Mouse (Mus musculus) limb, embryonic 12.5 days (tissue): ENCODE measurements around the gene Olfr850. TPM values are rescaled to one million over a fixed set of nuclear protein-coding genes. Genes with fewer than 3 reads are reported as not detected.

ENCODE experiments used
- ATAC-seq: fragments of 200-750 bp; cut with Nextera tagmentation; 2 replicates; pipeline ENCODE4 v1.8.0; 2017; ENCODE audit warnings: low read depth, moderate TSS enrichment; ENCODE audit not compliant: insufficient number of reproducible peaks, insufficient read depth, low FRiP score, low TSS enrichment
- H3K27ac ChIP-seq: fragments of 300-500 bp; sonication (generic); 2 replicates; pipeline ENCODE4 v1.5.1; 2016; ENCODE audit warnings: mild to moderate bottlenecking, moderate library complexity
- H3K27me3 ChIP-seq: fragments of 300-500 bp; sonication (generic); 2 replicates; pipeline ENCODE4 v1.6.1; 2016; ENCODE audit warnings: mild to moderate bottlenecking, moderate library complexity
- H3K36me3 ChIP-seq: fragments of 300-500 bp; sonication (generic); 2 replicates; pipeline ENCODE4 v1.6.1; 2016; ENCODE audit warnings: mild to moderate bottlenecking, moderate library complexity
- H3K4me1 ChIP-seq: fragments of 300-500 bp; sonication (generic); replicated peaks from 2 replicates; pipeline ENCODE4 v1.6.1; 2016
- H3K4me2 ChIP-seq: fragments of 300-500 bp; sonication (generic); 2 replicates; pipeline ENCODE4 v1.6.1; 2016; ENCODE audit warnings: mild to moderate bottlenecking, moderate library complexity
- H3K4me3 ChIP-seq: fragments of 300-500 bp; sonication (generic); replicated peaks from 2 replicates; pipeline ENCODE4 v1.5.1; 2016; ENCODE audit warnings: mild to moderate bottlenecking
- H3K9ac ChIP-seq: fragments of 300-500 bp; sonication (generic); replicated peaks from 2 replicates; pipeline ENCODE4 v1.6.1; 2016; ENCODE audit warnings: mild to moderate bottlenecking, moderate library complexity
- H3K9me3 ChIP-seq: fragments of 300-500 bp; sonication (generic); 2 replicates; pipeline ENCODE4 v1.6.1; 2016; ENCODE audit warnings: mild to moderate bottlenecking, moderate library complexity
- WGBS: fragments of 180-500 bp; shearing (Covaris S2); methylation state at CpG from one replicate; pipeline ENCODE4 v1.1.7; 2016; 5-methylcytosine and 5-hydroxymethylcytosine counted together
- polyA plus RNA-seq: library from polyadenylated mRNA; unstranded; fragments of >200 nt; fragmentation: Nextera tagmentation; extraction: Ambion mirVana; gene quantifications from 2 replicates; pipeline ENCODE4 v1.2.1, GENCODE M21; 2016

Gene Olfr850
- not detected in 2 replicates for polyA plus RNA-seq

DNA sequence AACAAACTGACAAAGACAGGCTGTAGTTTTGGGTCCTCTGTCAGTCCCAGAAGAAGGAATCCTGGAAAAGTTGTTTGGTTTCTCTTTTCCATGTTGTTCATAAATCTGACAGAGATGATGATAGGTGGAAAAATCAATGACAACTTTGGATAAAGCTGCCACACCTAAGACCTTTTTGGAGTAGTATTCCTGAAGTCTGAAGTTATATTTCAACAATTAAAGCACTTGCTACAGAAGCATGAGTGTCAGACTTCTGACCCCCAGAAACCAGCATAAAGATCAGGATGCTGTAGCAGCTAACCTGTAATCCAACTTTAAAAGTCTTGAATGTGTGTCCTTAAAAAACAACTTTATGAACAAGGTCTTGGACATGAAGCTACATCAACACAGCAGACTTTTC, at the start of gene Olfr850:
Gene Olfr850, minus strand, starts transcription at position 101 of the 400 bp plus-strand sequence.
- Histone ChIP-seq H3K27ac (no peak within 1 kb of the TSS), H3K4me3 (no peak within 1 kb of the TSS)
- no peak for ATAC-seq

DNA sequence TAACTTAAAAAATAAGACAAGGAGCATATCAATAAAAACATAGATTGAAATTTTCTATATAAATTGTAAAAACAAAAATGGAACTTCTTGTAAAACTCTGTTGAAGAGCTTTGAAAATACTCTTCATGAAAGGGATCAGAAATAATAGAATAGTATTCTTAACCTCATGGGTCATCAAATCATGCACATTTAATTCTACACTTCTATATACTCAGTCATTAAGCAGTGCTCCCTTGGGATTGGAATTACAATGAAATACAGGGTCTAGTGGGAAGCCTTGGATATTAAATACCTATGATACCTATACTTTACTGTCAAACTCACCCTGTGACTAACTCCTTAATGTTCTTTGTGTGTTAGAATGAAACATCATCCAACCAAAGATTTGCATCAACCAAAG, 14.9 kb upstream of the Olfr850 start, which contains the start of gene Olfr851:
Gene Olfr851, plus strand, starts transcription at position 301 of the 400 bp plus-strand sequence.
- Histone ChIP-seq H3K27me3 (no peaks in the 10 kb centered on the region), H3K4me1 (no peaks in the 10 kb centered on the region), H3K27ac (no peak within 1 kb of the TSS), H3K4me2 (no peak within 1 kb of the TSS), H3K4me3 (no peak within 1 kb of the TSS), H3K9me3 (peaks cover 20% of the 10 kb centered on the region; the same call in 1 of the 2 replicates), H3K36me3 (no peaks in the 10 kb centered on the region), H3K9ac (no peak within 1 kb of the TSS)
- ATAC-seq = no peak

More for the DNA sequence above, at the start of gene Olfr850:
- Histone ChIP-seq H3K27me3 (no peaks in the 10 kb centered on the region), H3K36me3 (no peaks in the 10 kb centered on the region), H3K9me3 (peaks cover 5% of the 10 kb centered on the region; the same call in 1 of the 2 replicates), H3K4me1 (no peaks in the 10 kb centered on the region), H3K9ac (no peak within 1 kb of the TSS), H3K4me2 (no peak within 1 kb of the TSS)

DNA sequence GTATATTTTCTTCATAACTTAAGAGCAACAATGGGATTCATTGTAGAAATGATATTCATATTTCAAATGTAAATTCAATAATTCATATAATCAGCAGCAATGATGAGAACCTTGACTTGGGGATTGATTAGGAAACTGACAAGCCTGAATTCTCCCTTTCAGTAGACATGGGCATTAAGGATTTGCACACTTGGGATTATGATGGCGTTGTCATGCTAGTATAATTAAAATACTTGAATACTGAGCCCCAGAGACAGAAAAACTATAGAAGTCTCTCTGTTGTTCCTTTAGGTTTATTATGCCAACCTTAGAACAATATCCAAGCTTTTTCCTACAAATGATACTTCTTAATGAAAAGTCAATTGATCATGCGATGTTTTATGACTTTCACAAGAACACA, 38.1 kb downstream of the Olfr850 start, which contains the start of gene Olfr849:
Gene Olfr849, plus strand, starts transcription at position 301 of the 400 bp plus-strand sequence.
- Histone ChIP-seq H3K4me3 (no peak within 1 kb of the TSS), H3K9ac (no peak within 1 kb of the TSS), H3K27ac (no peak within 1 kb of the TSS), H3K9me3 (peaks cover 27% of the 10 kb centered on the region), H3K36me3 (no peaks in the 10 kb centered on the region), H3K4me1 (no peaks in the 10 kb centered on the region), H3K27me3 (no peaks in the 10 kb centered on the region), H3K4me2 (no peak within 1 kb of the TSS)
- no peak for ATAC-seq
- 85% methylated on average over 2 of the region's 2 CpGs for WGBS

Other genes with a start within 250 kb of the Olfr850 start
- gene Olfr843, start 226.3 kb downstream of the Olfr850 start, polyA plus RNA-seq = not detected in 2 replicates
- not detected in 2 replicates for gene Olfr844, start 161.9 kb downstream of the Olfr850 start, polyA plus RNA-seq
- gene Olfr845, start 141.8 kb downstream of the Olfr850 start, polyA plus RNA-seq = not detected in 2 replicates
- not detected in 2 replicates for gene Olfr846, start 114.2 kb downstream of the Olfr850 start, polyA plus RNA-seq
- gene Olfr847, start 99.6 kb downstream of the Olfr850 start, polyA plus RNA-seq = not detected in 2 replicates
- gene Olfr849, start 38.0 kb downstream of the Olfr850 start, polyA plus RNA-seq = not detected in 2 replicates
- gene Olfr851, start 15.0 kb upstream of the Olfr850 start, polyA plus RNA-seq = not detected in 2 replicates
- gene Olfr853, start 62.8 kb upstream of the Olfr850 start, polyA plus RNA-seq = not detected in 2 replicates
- not detected in 2 replicates for gene Olfr854, start 89.1 kb upstream of the Olfr850 start, polyA plus RNA-seq
- gene Olfr855, start 104.4 kb upstream of the Olfr850 start, polyA plus RNA-seq = not detected in 2 replicates
- 37.2 and 37.5 TPM in 2 replicates for gene Zfp317, start 143.9 kb upstream of the Olfr850 start, polyA plus RNA-seq
- not detected in 2 replicates for gene Olfr857, start 231.2 kb upstream of the Olfr850 start, polyA plus RNA-seq